Mouse (Mus musculus) G1E-ER4 (cell line): ENCODE data around the gene Tmem53. TPM values are rescaled to one million over a fixed set of nuclear protein-coding genes. Genes with fewer than 3 reads are reported as not detected.

Experiments used
- GATA1 ChIP-seq: IDR thresholded peaks from one replicate; pipeline ENCODE4 v1.8.0; 2012; ENCODE audit warnings: low read length, inconsistent platforms
- polyA plus RNA-seq: library from polyadenylated mRNA; stranded (reverse); fragments of >175 nt; gene quantifications from 2 replicates; pipeline ENCODE4 v1.2.3, GENCODE M21; 2012

Tmem53 gene
- polyA plus RNA-seq, 1 experiment: not detected

- TF ChIP-seq GATA1: no peak
Measured at GRCm38 (mm10) chr4:117231208-117231607, 20.5 kb upstream of the Tmem53 start.

GRCm38 (mm10) chr4:117234166-117234741, 17.5 kb upstream of the Tmem53 start:
- TF ChIP-seq GATA1: no peak

- TF ChIP-seq GATA1: no peak
Measured at GRCm38 (mm10) chr4:117235822-117236221, 15.9 kb upstream of the Tmem53 start.

- no peak for TF ChIP-seq GATA1
Measured at GRCm38 (mm10) chr4:117239153-117239552, 12.6 kb upstream of the Tmem53 start.

GRCm38 (mm10) chr4:117240867-117241266, 10.9 kb upstream of the Tmem53 start:
- TF ChIP-seq GATA1: no peak

- no peak for TF ChIP-seq GATA1
Measured at GRCm38 (mm10) chr4:117250982-117251381, 769 bp upstream of the Tmem53 start.

- no peak for TF ChIP-seq GATA1
Measured at GRCm38 (mm10) chr4:117252351-117252750, 600 bp downstream of the Tmem53 start.

GRCm38 (mm10) chr4:117252755-117253154, 1.0 kb downstream of the Tmem53 start:
- TF ChIP-seq GATA1: no peak

- no peak for TF ChIP-seq GATA1
Measured at GRCm38 (mm10) chr4:117253218-117254016, 1.7 kb downstream of the Tmem53 start.

- TF ChIP-seq GATA1: no peak
Measured at GRCm38 (mm10) chr4:117254017-117254627, 2.4 kb downstream of the Tmem53 start.

GRCm38 (mm10) chr4:117254672-117255071, 2.9 kb downstream of the Tmem53 start:
- TF ChIP-seq GATA1: no peak

GRCm38 (mm10) chr4:117261222-117261621, 9.5 kb downstream of the Tmem53 start:
- TF ChIP-seq GATA1: no peak

- no peak for TF ChIP-seq GATA1
Measured at GRCm38 (mm10) chr4:117262101-117262913, 10.6 kb downstream of the Tmem53 start.

GRCm38 (mm10) chr4:117262987-117263386, 11.2 kb downstream of the Tmem53 start:
- TF ChIP-seq GATA1: no peak

- TF ChIP-seq GATA1: no peak
Measured at GRCm38 (mm10) chr4:117267284-117267683, 15.5 kb downstream of the Tmem53 start.
